10 mouse cellular contexts compared by ENCODE assay signal in the genomic region with DNA sequence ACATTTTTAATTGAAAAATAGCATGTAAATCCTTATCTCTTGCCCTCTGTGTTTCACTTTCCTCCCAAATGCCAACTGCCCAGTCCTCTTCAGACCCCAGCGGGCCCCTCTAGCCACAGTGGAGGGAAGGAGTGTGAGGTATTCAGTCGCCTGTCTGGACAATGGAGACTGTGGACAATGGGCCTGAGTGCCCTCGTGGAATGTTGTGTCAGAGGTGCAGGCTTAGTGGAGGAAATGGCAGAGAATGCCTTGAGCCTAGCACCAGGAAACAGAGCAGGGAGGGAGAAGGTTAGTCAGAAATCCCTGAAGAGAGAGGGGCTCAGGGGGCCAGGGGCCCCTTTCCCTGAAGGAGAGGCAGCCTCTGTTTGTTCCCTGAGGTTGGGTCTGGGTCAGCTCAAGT.
DNase-seq lines count a peak whose midpoint lies in the region; ATAC-seq lines count a peak whose summit lies in the region.
"Had no signal": no experiment of that assay in that cellular context is flagged by ENCODE, and none has a peak within 500 bp of the region (broad histone marks: within the 10 kb centered on the region; RNA-seq: fewer than 3 reads in every experiment).

No protein-coding gene starts in this region.

- no peaks in the 10 kb centered on the region for H3K36me3 ChIP-seq in heart, embryonic 11.5 days (ENCODE audit: control insufficient read depth, insufficient read depth, low read length)
- no peaks in the 10 kb centered on the region for H3K36me3 ChIP-seq in lung, embryonic 15.5 days
- no peaks in the 10 kb centered on the region for H3K36me3 ChIP-seq in limb, embryonic 11.5 days (ENCODE audit: control insufficient read depth, insufficient read depth, low read length)

- no peak overlapping the region for H3K4me2 ChIP-seq in heart, embryonic 11.5 days
- H3K4me2 ChIP-seq in lung, embryonic 15.5 days: no peak overlapping the region
- H3K4me2 ChIP-seq in limb, embryonic 11.5 days (ENCODE audit: low read depth, severe bottlenecking): no peak overlapping the region
- H3K4me2 ChIP-seq: forebrain, embryonic 13.5 days had no signal

- H3K4me3 ChIP-seq in heart, embryonic 11.5 days (ENCODE audit: low read depth, low read length): no peak overlapping the region
- no peak overlapping the region for H3K4me3 ChIP-seq in lung, embryonic 15.5 days
- H3K4me3 ChIP-seq in limb, embryonic 11.5 days (ENCODE audit: low read depth, low read length): no peak overlapping the region
- H3K4me3 ChIP-seq: forebrain, embryonic 13.5 days had no signal

- H3K27ac ChIP-seq in heart, embryonic 11.5 days (ENCODE audit: low read depth, low read length): peak overlapping the region; percentile 25; the same call in 1 of the 2 replicates
- H3K27ac ChIP-seq in lung, embryonic 15.5 days: peak overlapping the region; percentile 42; the same call in 1 of the 2 replicates
- H3K27ac ChIP-seq in limb, embryonic 11.5 days (replicated peaks; ENCODE audit: low read depth, low read length): 0 out of 2 replicates have a peak overlapping the region, but pooled peaks have one; percentile 15
- H3K27ac ChIP-seq: forebrain, embryonic 13.5 days had no signal

- no peaks in the 10 kb centered on the region for H3K9me3 ChIP-seq in heart, embryonic 11.5 days (replicated peaks; ENCODE audit: control insufficient read depth, low read length)
- no peaks in the 10 kb centered on the region for H3K9me3 ChIP-seq in lung, embryonic 15.5 days
- H3K9me3 ChIP-seq in limb, embryonic 11.5 days (ENCODE audit: control insufficient read depth, low read length): no peaks in the 10 kb centered on the region
- H3K9me3 ChIP-seq: forebrain, embryonic 13.5 days had no signal

- WGBS in heart, embryonic 11.5 days (ENCODE audit: insufficient replicate concordance): 35% methylated on average over 3 of the region's 3 CpGs
- WGBS in lung, embryonic 15.5 days: 28% methylated on average over 3 of the region's 3 CpGs
- WGBS in limb, embryonic 11.5 days: 56% methylated on average over 3 of the region's 3 CpGs

- H3K27me3 ChIP-seq in heart, embryonic 11.5 days (ENCODE audit: control insufficient read depth, insufficient read depth, low read length): no peaks in the 10 kb centered on the region
- no peaks in the 10 kb centered on the region for H3K27me3 ChIP-seq in lung, embryonic 15.5 days
- H3K27me3 ChIP-seq in limb, embryonic 11.5 days (ENCODE audit: control insufficient read depth, insufficient read depth, low read length): no peaks in the 10 kb centered on the region
- H3K27me3 ChIP-seq: forebrain, embryonic 13.5 days had no signal

- 0 out of 2 replicates have a peak overlapping the region, but pooled peaks have one; percentile 8 for H3K9ac ChIP-seq in heart, embryonic 11.5 days (ENCODE audit: low read depth, low read length)
- no peak overlapping the region for H3K9ac ChIP-seq in lung, embryonic 15.5 days
- H3K9ac ChIP-seq in limb, embryonic 11.5 days (ENCODE audit: low read length): no peak overlapping the region
- H3K9ac ChIP-seq: forebrain, embryonic 13.5 days had no signal

- peaks cover 49% of the 10 kb centered on the region for H3K4me1 ChIP-seq in heart, embryonic 11.5 days (ENCODE audit: control insufficient read depth, insufficient read depth, low read length)
- peaks cover 61% of the 10 kb centered on the region for H3K4me1 ChIP-seq in lung, embryonic 15.5 days
- H3K4me1 ChIP-seq in limb, embryonic 11.5 days (ENCODE audit: control insufficient read depth, insufficient read depth, low read length): peaks cover 39% of the 10 kb centered on the region

- intact Hi-C loops in heart, postnatal 14 days (cut with DNase I): loop anchor here (2.0 kb wide), 1 partner anchor 13 kb away; no protein-coding TSS in a partner anchor

- no peak for DNase-seq in heart, postnatal 14 days
- DNase-seq in lung, postnatal 25 days (ENCODE audit: low spot score): no peak
- peak; percentile 44 for DNase-seq in embryo, embryonic 9.5 days (ENCODE audit: extremely low spot score)
- no peak for DNase-seq in limb, embryonic 11.5 days (ENCODE audit: low spot score)
- no peak for DNase-seq in urinary bladder, adult 18-20 months (ENCODE audit: low spot score in 2 of 2)
- DNase-seq in ovary, adult 18-20 months (ENCODE audit: low spot score): no peak
- DNase-seq: cerebellum, adult 8-10 months had no signal

- peak; percentile 40 for ATAC-seq in heart, embryonic 11.5 days (replicated peaks; ENCODE audit: insufficient number of reproducible peaks, low FRiP score, low TSS enrichment)
- ATAC-seq in lung, embryonic 15.5 days (ENCODE audit: borderline replicate concordance, extremely low read depth, low FRiP score, low TSS enrichment): no peak
- no peak for ATAC-seq in limb, embryonic 11.5 days (ENCODE audit: insufficient number of reproducible peaks, low FRiP score, low TSS enrichment, low read depth)
- ATAC-seq: forebrain, embryonic 13.5 days had no signal
